13 mouse cellular contexts compared by ENCODE assay signal in the genomic region with DNA sequence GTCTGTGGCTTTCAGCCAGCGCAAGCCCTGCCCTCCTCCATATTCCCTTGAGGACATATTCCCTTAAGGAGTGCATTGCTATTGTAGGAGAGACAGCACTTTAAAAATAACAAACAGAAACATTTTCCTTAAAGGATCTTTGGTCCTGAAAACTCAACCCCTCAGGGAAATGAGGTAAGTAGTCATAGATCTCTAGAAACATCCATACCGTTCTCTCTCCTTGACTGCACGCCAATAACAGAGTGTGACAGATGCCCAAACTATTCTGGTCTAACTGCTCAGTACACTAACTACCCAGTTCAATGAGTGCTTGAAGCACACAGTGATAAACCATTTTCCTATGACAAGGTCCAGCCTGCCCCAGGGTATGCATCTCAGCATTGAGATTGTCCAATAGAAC. TPM values are rescaled to one million over a fixed set of nuclear protein-coding genes. Genes with fewer than 3 reads are reported as not detected.
A peak's percentile ranks its signal among the peaks of the same experiment; 100 is the strongest.
DNase-seq lines count a peak whose midpoint lies in the region; ATAC-seq and TF ChIP-seq lines count a peak whose summit lies in the region.
"Had no signal": no experiment of that assay in that cellular context is flagged by ENCODE, and none has a peak within 500 bp of the region (broad histone marks: within the 10 kb centered on the region; RNA-seq: fewer than 3 reads in every experiment).

No protein-coding gene starts in this region.

- WGBS in heart, embryonic 13.5 days, result 59% methylated on average over 3 of the region's 3 CpGs
- 64% methylated on average over 3 of the region's 3 CpGs for WGBS in lung, postnatal 0 days
- 60% methylated on average over 3 of the region's 3 CpGs for WGBS in lung, adult 2 months
- 51% methylated on average over 3 of the region's 3 CpGs for WGBS in hindbrain, embryonic 15.5 days
- WGBS in stomach, embryonic 15.5 days, result 63% methylated on average over 3 of the region's 3 CpGs

- no peaks in the 10 kb centered on the region for H3K36me3 ChIP-seq in heart, embryonic 13.5 days
- no peaks in the 10 kb centered on the region for H3K36me3 ChIP-seq in lung, postnatal 0 days (ENCODE audit: insufficient read depth, low read length)
- no peaks in the 10 kb centered on the region for H3K36me3 ChIP-seq in hindbrain, embryonic 15.5 days
- no peaks in the 10 kb centered on the region for H3K36me3 ChIP-seq in stomach, embryonic 15.5 days
- H3K36me3 ChIP-seq: intestine, embryonic 15.5 days had no signal

- TF ChIP-seq POLR2A in lung, adult 2 months (IDR thresholded peaks at IDR 0.05; ENCODE audit: borderline replicate concordance, extremely low read depth, low read depth, low read length), result no peak

- peak overlapping the region; percentile 38 for H3K4me3 ChIP-seq in heart, embryonic 13.5 days
- H3K4me3 ChIP-seq in lung, postnatal 0 days (ENCODE audit: low read depth, low read length), result no peak overlapping the region
- H3K4me3 ChIP-seq in lung, adult 2 months (replicated peaks; ENCODE audit: extremely low read depth, low read depth, low read length), result no peak overlapping the region
- H3K4me3 ChIP-seq in hindbrain, embryonic 15.5 days, result peak overlapping the region; percentile 31
- no peak overlapping the region for H3K4me3 ChIP-seq in stomach, embryonic 15.5 days (replicated peaks)
- H3K4me3 ChIP-seq: intestine, embryonic 15.5 days had no signal

- no peak for ATAC-seq in heart, embryonic 13.5 days (ENCODE audit: extremely low read depth, insufficient number of reproducible peaks, low FRiP score, low TSS enrichment)
- ATAC-seq in lung, postnatal 0 days, result no peak
- no peak for ATAC-seq in hindbrain, embryonic 15.5 days (ENCODE audit: low FRiP score, low read depth)
- no peak for ATAC-seq in stomach, embryonic 15.5 days (ENCODE audit: insufficient read depth, low FRiP score, low read depth)
- ATAC-seq in erythroid progenitor cell, adult 5-6 weeks (replicated peaks; ENCODE audit: low FRiP score, poor library complexity, severe bottlenecking), result no peak
- ATAC-seq: CD4-positive, CD25-positive, alpha-beta regulatory T cell, adult 4 months had no signal

- no peak for TF ChIP-seq CTCF in lung, postnatal 0 days (IDR thresholded peaks at IDR 0.05)
- no peak for TF ChIP-seq CTCF in lung, adult 2 months (IDR thresholded peaks at IDR 0.05; ENCODE audit: insufficient read depth, low read length)

- no peak for DNase-seq in heart, adult 9 months (ENCODE audit: low spot score in 2 of 2)
- DNase-seq in lung, postnatal 0 days (ENCODE audit: low spot score), result no peak
- no peak for DNase-seq in lung, adult 2 months
- DNase-seq in adrenal gland, adult (ENCODE audit: inconsistent age in 2 of 2, low spot score in 1 of 2), result no peak
- DNase-seq: thymus, postnatal 25 days had no signal

- peaks cover 17% of the 10 kb centered on the region for H3K4me1 ChIP-seq in heart, embryonic 13.5 days
- H3K4me1 ChIP-seq in lung, postnatal 0 days (ENCODE audit: insufficient read depth, low read depth, low read length), result no peaks in the 10 kb centered on the region
- no peaks in the 10 kb centered on the region for H3K4me1 ChIP-seq in lung, adult 2 months (ENCODE audit: control insufficient read depth, insufficient read depth, low read length)
- peaks cover 19% of the 10 kb centered on the region for H3K4me1 ChIP-seq in hindbrain, embryonic 15.5 days (replicated peaks)
- no peaks in the 10 kb centered on the region for H3K4me1 ChIP-seq in stomach, embryonic 15.5 days

- H3K9ac ChIP-seq in heart, embryonic 13.5 days, result peak overlapping the region; percentile 70
- no peak overlapping the region for H3K9ac ChIP-seq in lung, postnatal 0 days (replicated peaks; ENCODE audit: low read depth)
- no peak overlapping the region for H3K9ac ChIP-seq in hindbrain, embryonic 15.5 days
- no peak overlapping the region for H3K9ac ChIP-seq in stomach, embryonic 15.5 days
- H3K9ac ChIP-seq: intestine, embryonic 15.5 days had no signal

- H3K4me2 ChIP-seq in heart, embryonic 13.5 days, result peak overlapping the region; percentile 67
- peak overlapping the region; percentile 33; the same call in 1 of the 2 replicates for H3K4me2 ChIP-seq in lung, postnatal 0 days (replicated peaks; ENCODE audit: low read depth, low read length)
- peak overlapping the region; percentile 54 for H3K4me2 ChIP-seq in hindbrain, embryonic 15.5 days
- peak overlapping the region; percentile 37; the same call in 1 of the 2 replicates for H3K4me2 ChIP-seq in stomach, embryonic 15.5 days

- H3K27me3 ChIP-seq in heart, embryonic 13.5 days (replicated peaks), result 0 out of 2 replicates have a peak, but pooled peaks cover 3% of the 10 kb centered on the region
- H3K27me3 ChIP-seq in lung, postnatal 0 days (replicated peaks; ENCODE audit: insufficient read depth, low read length), result no peaks in the 10 kb centered on the region
- peaks cover 46% of the 10 kb centered on the region for H3K27me3 ChIP-seq in hindbrain, embryonic 15.5 days
- H3K27me3 ChIP-seq in stomach, embryonic 15.5 days (replicated peaks), result no peaks in the 10 kb centered on the region
- H3K27me3 ChIP-seq: intestine, embryonic 15.5 days had no signal

- TF ChIP-seq EP300 in lung, postnatal 0 days (IDR thresholded peaks at IDR 0.05), result no peak

- H3K27ac ChIP-seq in heart, embryonic 13.5 days (replicated peaks), result no peak overlapping the region
- no peak overlapping the region for H3K27ac ChIP-seq in lung, postnatal 0 days (ENCODE audit: low read length)
- H3K27ac ChIP-seq in hindbrain, embryonic 15.5 days (replicated peaks), result peak overlapping the region; percentile 79
- no peak overlapping the region for H3K27ac ChIP-seq in stomach, embryonic 15.5 days
- H3K27ac ChIP-seq: intestine, embryonic 15.5 days; macrophage had no signal

- H3K9me3 ChIP-seq in heart, embryonic 13.5 days, result no peaks in the 10 kb centered on the region
- H3K9me3 ChIP-seq in lung, postnatal 0 days (ENCODE audit: low read length), result no peaks in the 10 kb centered on the region
- no peaks in the 10 kb centered on the region for H3K9me3 ChIP-seq in hindbrain, embryonic 15.5 days
- no peaks in the 10 kb centered on the region for H3K9me3 ChIP-seq in stomach, embryonic 15.5 days
- H3K9me3 ChIP-seq: intestine, embryonic 15.5 days had no signal

RNA-seq across cellular contexts. Expression of gene Fgf8, which starts 24.4 kb away (rescaled TPM):
- polyA plus RNA-seq in heart, embryonic 13.5 days (2015; fragmentation: Nextera tagmentation; extraction: Ambion mirVana), result 0.25 and 0.37 TPM in 2 replicates
- polyA plus RNA-seq in lung, postnatal 0 days (2015; fragmentation: Nextera tagmentation; extraction: Ambion mirVana), result not detected in 2 replicates
- polyA plus RNA-seq in lung, adult 2 months (2012; rRNA removed), result not detected in 2 replicates
- 0.45 and 0.47 TPM in 2 replicates for polyA plus RNA-seq in hindbrain, embryonic 15.5 days (2015; fragmentation: Nextera tagmentation; extraction: Ambion mirVana)
- 0.17 TPM in 1 of 2 replicates, not detected in the other for polyA plus RNA-seq in stomach, embryonic 15.5 days (2015; fragmentation: Nextera tagmentation; extraction: Ambion mirVana)
- total RNA-seq in erythroid progenitor cell, adult 5-6 weeks (2015; ENCODE audit: low replicate concordance), result not detected in 2 replicates
- total RNA-seq in erythroid progenitor cell, adult 5-6 weeks (2017; ENCODE audit: low replicate concordance), result not detected in 2 replicates
- polyA plus RNA-seq: CD4-positive, CD25-positive, alpha-beta regulatory T cell, adult 4 months; cerebellum, adult 2 months; intestine, embryonic 15.5 days; macrophage had no signal

RNA-seq across cellular contexts. Expression of gene Npm3, which starts 31.1 kb away (rescaled TPM):
- 9.9 and 11.2 TPM in 2 replicates for polyA plus RNA-seq in heart, embryonic 13.5 days (2015; fragmentation: Nextera tagmentation; extraction: Ambion mirVana)
- polyA plus RNA-seq in lung, postnatal 0 days (2015; fragmentation: Nextera tagmentation; extraction: Ambion mirVana), result 7.7 and 8.1 TPM in 2 replicates
- polyA plus RNA-seq in lung, adult 2 months (2012; rRNA removed), result 39.0 and 41.3 TPM in 2 replicates
- 6.9 and 7.3 TPM in 2 replicates for polyA plus RNA-seq in hindbrain, embryonic 15.5 days (2015; fragmentation: Nextera tagmentation; extraction: Ambion mirVana)
- 16.0 and 16.3 TPM in 2 replicates for polyA plus RNA-seq in stomach, embryonic 15.5 days (2015; fragmentation: Nextera tagmentation; extraction: Ambion mirVana)
- 5.4 and 6.8 TPM in 2 replicates for total RNA-seq in erythroid progenitor cell, adult 5-6 weeks (2015; ENCODE audit: low replicate concordance)
- total RNA-seq in erythroid progenitor cell, adult 5-6 weeks (2017; ENCODE audit: low replicate concordance), result 1.1 and 16.3 TPM in 2 replicates

RNA-seq across cellular contexts. Expression of gene Fbxw4, which starts 58.2 kb away (rescaled TPM):
- 3.3 and 3.8 TPM in 2 replicates for polyA plus RNA-seq in heart, embryonic 13.5 days (2015; fragmentation: Nextera tagmentation; extraction: Ambion mirVana)
- polyA plus RNA-seq in lung, postnatal 0 days (2015; fragmentation: Nextera tagmentation; extraction: Ambion mirVana), result 2.9 and 4.6 TPM in 2 replicates
- 95.0 and 99.6 TPM in 2 replicates for polyA plus RNA-seq in lung, adult 2 months (2012; rRNA removed)
- 5.8 and 9.2 TPM in 2 replicates for polyA plus RNA-seq in hindbrain, embryonic 15.5 days (2015; fragmentation: Nextera tagmentation; extraction: Ambion mirVana)
- polyA plus RNA-seq in stomach, embryonic 15.5 days (2015; fragmentation: Nextera tagmentation; extraction: Ambion mirVana), result 3.7 and 4.4 TPM in 2 replicates
- 20.5 and 26.4 TPM in 2 replicates for total RNA-seq in erythroid progenitor cell, adult 5-6 weeks (2015; ENCODE audit: low replicate concordance)
- total RNA-seq in erythroid progenitor cell, adult 5-6 weeks (2017; ENCODE audit: low replicate concordance), result 22.2 and 23.4 TPM in 2 replicates

Comparison
In these comparisons a context has a peak if more than half of its experiments do, and no peak if none do; other contexts are left out.
1. H3K4me3 ChIP-seq: peak in heart, embryonic 13.5 days (single experiment) and hindbrain, embryonic 15.5 days (single experiment); none in lung, postnatal 0 days (single experiment), lung, adult 2 months (single experiment) and stomach, embryonic 15.5 days (single experiment).
2. Peak in every context shown above with its lines, with median percentiles within 50 percentile points of each other: H3K4me2 ChIP-seq.